In the genomic region with DNA sequence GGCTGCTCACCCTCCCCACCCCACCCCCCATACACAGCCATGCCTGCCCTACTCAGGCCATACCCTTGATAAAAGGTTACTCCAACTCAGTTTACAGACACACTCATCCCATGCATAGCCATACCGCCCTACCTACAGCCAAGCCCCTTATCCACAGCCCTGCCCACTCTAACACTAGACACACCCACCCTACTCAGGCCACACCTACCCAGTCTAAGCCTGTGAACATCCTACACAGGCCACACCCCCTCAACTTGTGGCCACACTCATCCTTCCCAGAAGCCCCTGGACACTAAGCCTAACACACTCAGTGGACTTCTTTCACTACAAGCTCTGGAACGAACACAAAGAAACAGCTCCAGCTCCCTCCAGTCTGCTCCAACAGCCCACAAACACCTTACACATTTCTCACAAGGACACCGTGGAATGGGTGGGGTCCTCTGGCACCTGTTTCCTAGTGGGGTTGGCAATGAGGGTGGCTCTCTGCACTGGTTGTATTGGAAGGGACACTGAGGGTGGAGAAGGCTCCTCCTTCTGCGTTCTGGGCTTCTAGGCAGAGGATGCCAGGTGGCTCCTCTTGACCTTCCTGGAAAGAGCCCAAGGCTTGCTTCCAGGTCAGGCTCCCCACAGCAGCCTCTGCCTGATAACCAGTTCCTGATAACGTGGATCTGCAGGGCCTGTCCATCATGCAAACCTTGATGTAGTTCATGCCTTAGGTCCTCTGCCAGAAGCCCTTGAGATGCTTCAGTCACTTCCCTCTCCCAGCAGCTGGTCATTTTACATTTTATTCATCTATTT, we compare ENCODE assay signal across 17 mouse cellular contexts. TPM values are rescaled to one million over a fixed set of nuclear protein-coding genes. Genes with fewer than 3 reads are reported as not detected.
A peak's percentile ranks its signal among the peaks of the same experiment; 100 is the strongest.
DNase-seq lines count a peak whose midpoint lies in the region; ATAC-seq and TF ChIP-seq lines count a peak whose summit lies in the region.
"Had no signal": no experiment of that assay in that cellular context is flagged by ENCODE, and none has a peak within 500 bp of the region (broad histone marks: within the 10 kb centered on the region; RNA-seq: fewer than 3 reads in every experiment).

No protein-coding gene starts in this region.

- no peak overlapping the region for H3K27ac ChIP-seq in heart, embryonic 10.5 days
- H3K27ac ChIP-seq in MEL (ENCODE audit: control insufficient read depth, low read depth, low read length), result no peak overlapping the region
- no peak overlapping the region for H3K27ac ChIP-seq in liver, embryonic 14.5 days
- H3K27ac ChIP-seq: hindbrain, postnatal 0 days; kidney, embryonic 15.5 days; layer of hippocampus, adult 2 months; limb, embryonic 15.5 days; midbrain, embryonic 10.5 days had no signal

- H3K4me3 ChIP-seq in heart, embryonic 10.5 days, result no peak overlapping the region
- no peak overlapping the region for H3K4me3 ChIP-seq in MEL (ENCODE audit: control insufficient read depth in 1 of 2, insufficient read depth in 1 of 2, low read depth in 2 of 2, low read length in 2 of 2)
- no peak overlapping the region for H3K4me3 ChIP-seq in liver, embryonic 14.5 days (ENCODE audit: insufficient read depth in 1 of 2, low read depth in 2 of 2, low read length in 2 of 2)
- H3K4me3 ChIP-seq: erythroblast, embryonic 14.5 days; kidney, embryonic 15.5 days; layer of hippocampus, adult 2 months; limb, embryonic 15.5 days; midbrain, embryonic 10.5 days; myocyte had no signal

- peaks cover 57% of the 10 kb centered on the region for H3K4me1 ChIP-seq in heart, embryonic 10.5 days
- H3K4me1 ChIP-seq in MEL (ENCODE audit: control insufficient read depth in 1 of 2, insufficient read depth in 2 of 2, low read length in 2 of 2), result peaks cover 0 to 6% of the 10 kb centered on the region in 2 experiments; a peak in 2 of 4 replicates
- peaks cover 0 to 11% of the 10 kb centered on the region in 2 experiments; a peak in 2 of 4 replicates for H3K4me1 ChIP-seq in liver, embryonic 14.5 days (replicated peaks; ENCODE audit: control insufficient read depth in 2 of 2, insufficient read depth in 2 of 2, low read length in 1 of 2)

- DNase-seq in heart, postnatal 10 days, result peak; percentile 36 to 48
- DNase-seq in heart, embryonic 10.5 days (ENCODE audit: low spot score), result no peak
- DNase-seq in A20 (ENCODE audit: low read depth, low spot score) (peak; percentile 37), MEL (ENCODE audit: low read depth, low spot score) (peak; percentile 66)
- no peak for DNase-seq in liver, embryonic 14.5 days (ENCODE audit: low read depth in 3 of 3, low spot score in 3 of 3)
- DNase-seq in T-cell, adult 2 months (ENCODE audit: low spot score), result no peak
- DNase-seq in right cerebral cortex, postnatal 4 days, result no peak
- DNase-seq: embryo, embryonic 11 days; forebrain, postnatal 0 days; right cerebral cortex, postnatal 14 days had no signal

- ATAC-seq in liver, embryonic 14.5 days (ENCODE audit: insufficient read depth), result 0 out of 2 replicates have a peak, but pooled peaks have one; percentile 22
- ATAC-seq: forebrain, postnatal 0 days; hindbrain, postnatal 0 days had no signal

- no peak for TF ChIP-seq RAD21 in MEL (IDR thresholded peaks at IDR 0.05; ENCODE audit: low read depth, low read length)

- H3K27me3 ChIP-seq in heart, embryonic 10.5 days (ENCODE audit: insufficient read depth, poor library complexity, severe bottlenecking), result peaks cover 64% of the 10 kb centered on the region
- peaks cover 0 to 1% of the 10 kb centered on the region in 2 experiments; a peak in 1 of 4 replicates for H3K27me3 ChIP-seq in MEL (ENCODE audit: control insufficient read depth in 1 of 2, insufficient read depth in 2 of 2, low read length in 2 of 2)
- no peaks in the 10 kb centered on the region for H3K27me3 ChIP-seq in liver, embryonic 14.5 days (ENCODE audit: control insufficient read depth, insufficient read depth, low read length)
- H3K27me3 ChIP-seq: limb, embryonic 15.5 days had no signal

- H3K9ac ChIP-seq in MEL (ENCODE audit: control insufficient read depth, low read depth, low read length, poor library complexity, severe bottlenecking), result no peak overlapping the region
- H3K9ac ChIP-seq in liver, embryonic 14.5 days (replicated peaks), result no peak overlapping the region
- H3K9ac ChIP-seq: forebrain, postnatal 0 days; kidney, embryonic 15.5 days; limb, embryonic 15.5 days had no signal

- intact Hi-C loops in heart, postnatal 10 days (cut with DNase I), result loop anchor here (2.0 kb wide), 1 partner anchor 37 kb away; the partner anchor contains the start of gene Cbx4

- H3K4me2 ChIP-seq in liver, embryonic 14.5 days (ENCODE audit: low read depth), result no peak overlapping the region
- H3K4me2 ChIP-seq: kidney, embryonic 15.5 days; limb, embryonic 15.5 days had no signal

- no peak for TF ChIP-seq EP300 in MEL (IDR thresholded peaks at IDR 0.05; ENCODE audit: low read depth in 1 of 2, low read length in 2 of 2)
- no peak for TF ChIP-seq EP300 in liver, embryonic 14.5 days (IDR thresholded peaks at IDR 0.05; ENCODE audit: low read depth)

- 61% methylated on average over 5 of the region's 5 CpGs for WGBS in heart, embryonic 10.5 days
- 49% methylated on average over 5 of the region's 5 CpGs for whole genome bisulfite sequencing in liver, embryonic 14.5 days (ENCODE audit: insufficient replicate concordance)

- no peaks in the 10 kb centered on the region for H3K36me3 ChIP-seq in heart, embryonic 10.5 days
- no peaks in the 10 kb centered on the region for H3K36me3 ChIP-seq in MEL (ENCODE audit: control insufficient read depth in 1 of 2, insufficient read depth in 2 of 2, low read length in 2 of 2)
- no peaks in the 10 kb centered on the region for H3K36me3 ChIP-seq in liver, embryonic 14.5 days (replicated peaks; ENCODE audit: control insufficient read depth, insufficient read depth, low read depth)
- H3K36me3 ChIP-seq: kidney, embryonic 15.5 days; limb, embryonic 15.5 days; midbrain, embryonic 10.5 days had no signal

- no peak for TF ChIP-seq CTCF in MEL (IDR thresholded peaks at IDR 0.05 in 2 of 3, conservative IDR thresholded peaks at IDR 0.05 in 1 of 3; ENCODE audit: control insufficient read depth in 1 of 3, insufficient read depth in 1 of 3, low read depth in 2 of 3, low read length in 3 of 3, poor library complexity in 1 of 3, severe bottlenecking in 1 of 3)
- no peak for TF ChIP-seq CTCF in liver, embryonic 14.5 days (IDR thresholded peaks at IDR 0.05; ENCODE audit: low read depth)

- TF ChIP-seq POLR2A in MEL (IDR thresholded peaks at IDR 0.05; ENCODE audit: control insufficient read depth in 1 of 2, insufficient read depth in 1 of 2, low read depth in 1 of 2, low read length in 2 of 2, poor library complexity in 1 of 2), result no peak

- no peaks in the 10 kb centered on the region for H3K79me2 ChIP-seq in MEL (ENCODE audit: control insufficient read depth, insufficient read depth, low read length, poor library complexity)

- H3K9me3 ChIP-seq in heart, embryonic 10.5 days, result no peaks in the 10 kb centered on the region
- no peaks in the 10 kb centered on the region for H3K9me3 ChIP-seq in MEL (replicated peaks; ENCODE audit: insufficient read depth, low read length)
- H3K9me3 ChIP-seq in liver, embryonic 14.5 days (ENCODE audit: control insufficient read depth, low read length), result no peaks in the 10 kb centered on the region
- H3K9me3 ChIP-seq: kidney, embryonic 15.5 days; limb, embryonic 15.5 days; midbrain, embryonic 10.5 days had no signal

TF ChIP-seq in MEL, 35 proteins besides CTCF, POLR2A, EP300 and RAD21:
- TF ChIP-seq POLR2AphosphoS5 (IDR thresholded peaks at IDR 0.05; ENCODE audit: borderline replicate concordance, low read depth, low read length) (no peak), UBTF (IDR thresholded peaks at IDR 0.05; ENCODE audit: borderline replicate concordance, insufficient read depth, low read depth, low read length) (no peak), ZNF384 (IDR thresholded peaks at IDR 0.05; ENCODE audit: low read depth, low read length) (no peak), POLR2AphosphoS2 (IDR thresholded peaks at IDR 0.05; ENCODE audit: low read length) (no peak), E2F4 (IDR thresholded peaks at IDR 0.05; ENCODE audit: borderline replicate concordance, low read depth, low read length) (no peak), MYC (IDR thresholded peaks at IDR 0.05; ENCODE audit: low read depth, low read length) (no peak), MYB (IDR thresholded peaks at IDR 0.05; ENCODE audit: low read depth, low read length) (no peak), SIN3A (IDR thresholded peaks at IDR 0.05; ENCODE audit: low read length) (no peak), NRF1 (IDR thresholded peaks at IDR 0.05; ENCODE audit: insufficient read depth, low read depth, low read length, poor library complexity, severe bottlenecking) (no peak)
TF ChIP-seq in MEL: peak in this region for 0.

RNA-seq across cellular contexts. Expression of gene Cbx4, which starts 37.7 kb away (rescaled TPM):
- 10 to 100 TPM; 22.1 to 22.6 TPM for total RNA-seq in heart, postnatal 10 days (2021)
- 8.9 and 9.0 TPM in 2 replicates for polyA plus RNA-seq in heart, embryonic 10.5 days (2016; fragmentation: Nextera tagmentation; extraction: Ambion mirVana)
- total RNA-seq in MEL (2012; rRNA removed), result 8.0 and 8.1 TPM in 2 replicates
- polyA plus RNA-seq in MEL (2012; ENCODE audit: insufficient read depth in 1 of 2, insufficient read length in 2 of 2, low read depth in 1 of 2, low replicate concordance in 2 of 2, missing spikeins in 1 of 2), result 10 to 100 TPM in 1 of 2 experiments, not detected in 1; 22.6 TPM
- polyA plus RNA-seq in liver, embryonic 14.5 days (2012; rRNA removed), result 1.8 and 3.3 TPM in 2 replicates
- polyA plus RNA-seq in liver, embryonic 14.5 days (2014; fragmentation: Nextera tagmentation; extraction: Ambion mirVana), result 1.6 and 2.0 TPM in 2 replicates

Comparison
In these comparisons a context has a peak if more than half of its experiments do, and no peak if none do; other contexts are left out.
1. DNase-seq: peak in heart, postnatal 10 days (2 of 2), A20 (single experiment) and MEL (single experiment); none in heart, embryonic 10.5 days (single experiment), liver, embryonic 14.5 days (0 of 3), T-cell, adult 2 months (single experiment) and right cerebral cortex, postnatal 4 days (single experiment).